Mouse (Mus musculus) forebrain, embryonic 14.5 days (tissue): ENCODE measurements around the gene Slc7a7. TPM values are rescaled to one million over a fixed set of nuclear protein-coding genes. Genes with fewer than 3 reads are reported as not detected.

Experiments used
- ATAC-seq: fragments of 200-750 bp; cut with Nextera tagmentation; 2 replicates; pipeline ENCODE4 v1.8.0; 2017; ENCODE audit warnings: mild to moderate bottlenecking, moderate library complexity
- DNase-seq: peaks from one replicate; pipeline ENCODE4 v3.0.0-alpha.2; 2015; ENCODE audit warnings: low spot score
- H3K27ac ChIP-seq: fragments of 300-500 bp; sonication (generic); 2 replicates; pipeline ENCODE4 v1.5.1; 2014; ENCODE audit warnings: low read depth, mild to moderate bottlenecking, control low read depth, low read length, moderate library complexity
- H3K27me3 ChIP-seq: fragments of 300-500 bp; sonication (generic); replicated peaks from 2 replicates; pipeline ENCODE4 v1.6.1; 2014; ENCODE audit warnings: low read length, control low read depth, mixed read lengths; ENCODE audit not compliant: control insufficient read depth, insufficient read depth
- H3K36me3 ChIP-seq: fragments of 300-500 bp; sonication (generic); 2 replicates; pipeline ENCODE4 v1.6.1; 2014; ENCODE audit warnings: low read length, control low read depth; ENCODE audit not compliant: control insufficient read depth, insufficient read depth
- H3K4me1 ChIP-seq: fragments of 300-500 bp; sonication (generic); 2 replicates; pipeline ENCODE4 v1.6.1; 2014; ENCODE audit warnings: antibody characterized with exemption, low read length, control low read depth; ENCODE audit not compliant: control insufficient read depth, insufficient read depth
- H3K4me2 ChIP-seq: fragments of 300-500 bp; sonication (generic); 2 replicates; pipeline ENCODE4 v1.6.1; 2014; ENCODE audit warnings: mild to moderate bottlenecking, control low read depth, low read length
- H3K4me3 ChIP-seq: fragments of 300-500 bp; sonication (generic); 2 replicates; pipeline ENCODE4 v1.5.1; 2014; ENCODE audit warnings: low read depth, low read length, control low read depth
- H3K9ac ChIP-seq: fragments of 300-500 bp; sonication (generic); 2 replicates; pipeline ENCODE4 v1.6.1; 2014; ENCODE audit warnings: mild to moderate bottlenecking, low read length, control low read depth, moderate library complexity
- H3K9me3 ChIP-seq: fragments of 300-500 bp; sonication (generic); replicated peaks from 2 replicates; pipeline ENCODE4 v1.6.1; 2016; ENCODE audit warnings: low read length, control low read depth, mixed read lengths; ENCODE audit not compliant: control insufficient read depth
- WGBS: fragments of 180-500 bp; shearing (Covaris S2); extraction: QIAGEN DNeasy Blood & Tissue Kit; methylation state at CpG from one replicate; pipeline ENCODE4 v1.1.7; 2014; 5-methylcytosine and 5-hydroxymethylcytosine counted together
- polyA plus RNA-seq: library from polyadenylated mRNA; unstranded; fragments of >200 nt; fragmentation: Nextera tagmentation; extraction: Ambion mirVana; gene quantifications from 2 replicates; pipeline ENCODE4 v1.2.1, GENCODE M21; 2014

Slc7a7 gene
- polyA plus RNA-seq, 1 experiment from 2014 or later, result 4.3 TPM

- no peak overlapping the region for H3K9ac ChIP-seq
- 86% methylated on average over 6 of the region's 6 CpGs for WGBS
- no peaks in the 10 kb centered on the region for H3K27me3 ChIP-seq
- no peaks in the 10 kb centered on the region for H3K36me3 ChIP-seq
- no peak for ATAC-seq
- no peak for DNase-seq
- H3K27ac ChIP-seq, result no peak overlapping the region
- H3K9me3 ChIP-seq, result no peaks in the 10 kb centered on the region
- no peak overlapping the region for H3K4me3 ChIP-seq
- H3K4me1 ChIP-seq, result no peaks in the 10 kb centered on the region
- H3K4me2 ChIP-seq, result no peak overlapping the region
Measured at GRCm38 (mm10) chr14:54387546-54387945, 30.0 kb downstream of the Slc7a7 start.

GRCm38 (mm10) chr14:54385968-54386618 is 31.5 kb downstream of the Slc7a7 start:
- Histone ChIP-seq H3K27me3 (no peaks in the 10 kb centered on the region), H3K4me1 (no peaks in the 10 kb centered on the region), H3K4me2 (no peak overlapping the region), H3K27ac (no peak overlapping the region), H3K4me3 (no peak overlapping the region), H3K9ac (no peak overlapping the region), H3K9me3 (no peaks in the 10 kb centered on the region), H3K36me3 (no peaks in the 10 kb centered on the region)
- WGBS, result 88% methylated on average over 7 of the region's 7 CpGs
- ATAC-seq, result no peak
- DNase-seq, result no peak

- WGBS, result 91% methylated on average over 8 of the region's 8 CpGs
- Histone ChIP-seq H3K27me3 (no peaks in the 10 kb centered on the region), H3K4me1 (no peaks in the 10 kb centered on the region), H3K4me2 (no peak overlapping the region), H3K4me3 (no peak overlapping the region), H3K9ac (no peak overlapping the region), H3K9me3 (no peaks in the 10 kb centered on the region), H3K27ac (no peak overlapping the region), H3K36me3 (no peaks in the 10 kb centered on the region)
- DNase-seq (no peak), ATAC-seq (no peak)
Measured at GRCm38 (mm10) chr14:54384396-54384795, 33.2 kb downstream of the Slc7a7 start.

- H3K9ac ChIP-seq, result no peak overlapping the region
- ATAC-seq, result no peak
- H3K36me3 ChIP-seq, result no peaks in the 10 kb centered on the region
- DNase-seq, result no peak
- no peaks in the 10 kb centered on the region for H3K27me3 ChIP-seq
- H3K4me1 ChIP-seq, result no peaks in the 10 kb centered on the region
- WGBS, result 70% methylated on average over 4 of the region's 4 CpGs
- H3K4me2 ChIP-seq, result no peak overlapping the region
- no peak overlapping the region for H3K4me3 ChIP-seq
- H3K27ac ChIP-seq, result no peak overlapping the region; the same call in 1 of the 2 replicates
- no peaks in the 10 kb centered on the region for H3K9me3 ChIP-seq
Measured at GRCm38 (mm10) chr14:54383355-54383771, 34.2 kb downstream of the Slc7a7 start.

- Histone ChIP-seq H3K27ac (no peak overlapping the region), H3K4me3 (no peak overlapping the region), H3K4me1 (no peaks in the 10 kb centered on the region), H3K27me3 (no peaks in the 10 kb centered on the region), H3K9me3 (no peaks in the 10 kb centered on the region), H3K4me2 (no peak overlapping the region), H3K36me3 (no peaks in the 10 kb centered on the region), H3K9ac (no peak overlapping the region)
- 59% methylated on average over 9 of the region's 9 CpGs for WGBS
- no peak for DNase-seq
- no peak for ATAC-seq
Measured at GRCm38 (mm10) chr14:54382641-54383040, 34.9 kb downstream of the Slc7a7 start.

- no peak overlapping the region for H3K9ac ChIP-seq
- no peaks in the 10 kb centered on the region for H3K9me3 ChIP-seq
- DNase-seq, result no peak
- H3K27ac ChIP-seq, result no peak overlapping the region
- no peaks in the 10 kb centered on the region for H3K36me3 ChIP-seq
- no peaks in the 10 kb centered on the region for H3K4me1 ChIP-seq
- no peak overlapping the region for H3K4me2 ChIP-seq
- H3K4me3 ChIP-seq, result no peak overlapping the region
- no peak for ATAC-seq
- WGBS, result 84% methylated on average over 10 of the region's 10 CpGs
- no peaks in the 10 kb centered on the region for H3K27me3 ChIP-seq
Measured at GRCm38 (mm10) chr14:54381816-54382215, 35.8 kb downstream of the Slc7a7 start.

- ATAC-seq, result no peak
Measured at GRCm38 (mm10) chr14:54380616-54381015, 37.0 kb downstream of the Slc7a7 start.

GRCm38 (mm10) chr14:54379571-54379970 is 38.0 kb downstream of the Slc7a7 start:
- DNase-seq, result no peak
- Histone ChIP-seq H3K4me1 (no peaks in the 10 kb centered on the region), H3K36me3 (no peaks in the 10 kb centered on the region), H3K9ac (no peak overlapping the region), H3K4me2 (no peak overlapping the region), H3K27me3 (no peaks in the 10 kb centered on the region), H3K9me3 (no peaks in the 10 kb centered on the region), H3K4me3 (no peak overlapping the region), H3K27ac (no peak overlapping the region)
- WGBS, result 84% methylated on average over 13 of the region's 13 CpGs
- ATAC-seq, result no peak

More at GRCm38 (mm10) chr14:54380616-54381015, 37.0 kb downstream of the Slc7a7 start:
- H3K9ac ChIP-seq, result no peak overlapping the region
- no peaks in the 10 kb centered on the region for H3K4me1 ChIP-seq
- no peak overlapping the region for H3K27ac ChIP-seq
- H3K27me3 ChIP-seq, result no peaks in the 10 kb centered on the region
- H3K4me3 ChIP-seq, result no peak overlapping the region
- no peak for DNase-seq
- no peaks in the 10 kb centered on the region for H3K9me3 ChIP-seq
- no peaks in the 10 kb centered on the region for H3K36me3 ChIP-seq
- H3K4me2 ChIP-seq, result no peak overlapping the region
- WGBS, result 67% methylated on average over 4 of the region's 4 CpGs

- no peaks in the 10 kb centered on the region for H3K9me3 ChIP-seq
- no peak overlapping the region for H3K4me2 ChIP-seq
- ATAC-seq, result no peak
- no peaks in the 10 kb centered on the region for H3K4me1 ChIP-seq
- no peak overlapping the region for H3K9ac ChIP-seq
- H3K27ac ChIP-seq, result no peak overlapping the region
- DNase-seq, result no peak
- H3K4me3 ChIP-seq, result no peak overlapping the region
- H3K27me3 ChIP-seq, result no peaks in the 10 kb centered on the region
- WGBS, result 91% methylated on average over 6 of the region's 6 CpGs
- no peaks in the 10 kb centered on the region for H3K36me3 ChIP-seq
Measured at GRCm38 (mm10) chr14:54377166-54377565, 40.4 kb downstream of the Slc7a7 start.
